Mouse (Mus musculus): ENCODE measurements around the gene Styx.
A peak's percentile ranks its signal among the peaks of the same experiment; 100 is the strongest.
"Not testable (repeated sequence)": the region's sequence is repeated elsewhere in the genome, so short reads cannot be mapped to it uniquely, and the experiment has no call there.

Styx gene

DNA sequence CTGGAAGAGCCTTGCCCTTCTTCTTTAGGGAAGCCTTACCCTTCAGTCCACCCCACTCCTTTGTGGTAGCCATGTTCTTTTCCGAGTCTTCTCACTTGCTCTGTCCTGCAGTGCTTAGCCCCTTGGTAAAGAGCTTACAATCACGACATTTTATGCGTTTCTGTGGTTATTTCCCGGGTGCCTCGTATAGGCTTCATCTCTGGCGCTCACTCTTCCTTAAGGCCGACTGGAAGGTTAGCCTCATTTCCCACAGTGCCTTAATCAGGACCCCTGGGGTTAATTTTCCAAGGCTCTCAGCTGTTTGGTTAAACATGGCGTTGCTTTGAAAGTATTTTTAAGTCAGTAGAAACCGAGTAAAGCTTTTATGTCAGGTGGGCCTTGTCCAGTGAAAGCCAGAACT lies 88.5 kb downstream of the Styx start:
- no peak for DNase-seq (ENCODE audit: low spot score)

DNA sequence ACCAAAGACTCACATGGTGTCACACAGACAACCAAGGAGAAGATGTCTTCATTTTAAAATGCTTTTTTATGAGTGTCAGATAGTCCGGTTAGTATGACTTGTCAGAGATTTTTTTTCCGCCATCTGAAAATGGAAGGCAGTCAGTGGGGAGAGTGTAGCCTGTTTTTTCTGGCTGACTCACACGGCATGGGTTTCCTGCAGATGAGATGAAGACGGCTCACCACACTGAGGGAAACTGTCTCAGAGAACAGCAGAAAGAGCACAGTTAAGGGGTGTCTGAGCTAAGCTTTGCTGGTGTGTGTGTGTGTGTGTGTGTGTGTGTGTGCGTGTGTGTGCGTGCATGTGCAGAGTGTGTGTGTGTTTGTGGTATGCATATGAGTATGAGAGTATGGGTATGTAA lies 90.4 kb downstream of the Styx start:
- no peak for DNase-seq (ENCODE audit: low spot score)

DNA sequence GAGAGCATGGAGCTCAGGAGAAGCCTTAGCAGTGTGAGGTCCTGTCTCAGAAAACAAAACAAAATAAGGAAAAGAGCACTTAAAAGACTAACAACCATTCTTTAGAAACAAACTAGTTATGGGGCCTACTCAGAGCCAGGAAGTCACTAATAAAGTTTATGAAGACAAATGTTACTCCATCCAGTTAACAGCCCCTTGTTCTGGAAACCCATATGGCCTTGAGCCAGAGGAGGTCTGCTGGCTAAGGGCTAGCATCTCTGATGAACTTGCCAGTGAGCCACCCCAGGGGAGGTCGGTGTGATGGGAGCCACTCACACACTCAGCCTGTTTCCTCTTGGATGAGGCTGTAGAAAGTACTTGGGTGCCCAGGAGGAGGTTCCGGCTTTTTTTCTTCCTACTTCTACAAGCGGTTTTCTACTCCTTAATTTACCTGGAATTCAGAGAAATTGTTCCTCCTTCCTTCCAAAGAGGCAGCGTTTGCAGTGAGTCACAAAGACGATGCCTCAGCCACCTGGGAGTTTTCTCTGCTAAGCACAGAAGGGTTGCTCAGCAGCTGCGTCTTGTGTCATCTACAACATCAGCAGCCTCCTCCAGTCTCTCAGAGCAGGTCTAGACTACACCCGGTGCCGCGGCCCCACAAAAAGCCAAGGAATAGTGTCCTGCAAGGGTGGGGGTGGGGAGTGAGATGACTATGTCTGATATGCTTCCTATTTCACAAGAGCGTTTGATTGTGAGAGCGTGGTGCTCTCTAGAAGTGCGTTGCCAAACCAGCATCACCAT lies 92.1 kb downstream of the Styx start:
- no peak for DNase-seq (ENCODE audit: low spot score)

DNA sequence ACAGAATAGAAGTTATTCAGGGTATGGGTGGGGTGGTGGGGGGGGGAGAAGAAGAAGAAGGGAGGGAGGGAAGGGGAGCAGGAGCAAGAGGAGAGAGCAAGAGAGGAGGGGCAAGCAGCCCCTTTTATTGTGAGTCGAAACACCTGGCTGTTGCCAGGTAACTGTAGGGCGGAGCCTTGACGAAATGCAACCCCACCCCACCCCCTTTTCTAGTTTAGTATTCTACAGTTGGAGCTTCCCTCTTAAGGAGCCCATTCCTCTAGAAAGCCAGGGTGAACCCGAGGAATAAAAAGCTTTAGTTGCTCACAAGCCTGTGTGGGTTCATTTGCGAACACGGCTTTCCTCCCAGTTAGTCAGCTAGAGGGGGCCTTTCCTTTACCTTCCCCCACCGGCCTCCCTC lies 94.0 kb downstream of the Styx start:
- DNase-seq (ENCODE audit: low spot score): no peak

DNA sequence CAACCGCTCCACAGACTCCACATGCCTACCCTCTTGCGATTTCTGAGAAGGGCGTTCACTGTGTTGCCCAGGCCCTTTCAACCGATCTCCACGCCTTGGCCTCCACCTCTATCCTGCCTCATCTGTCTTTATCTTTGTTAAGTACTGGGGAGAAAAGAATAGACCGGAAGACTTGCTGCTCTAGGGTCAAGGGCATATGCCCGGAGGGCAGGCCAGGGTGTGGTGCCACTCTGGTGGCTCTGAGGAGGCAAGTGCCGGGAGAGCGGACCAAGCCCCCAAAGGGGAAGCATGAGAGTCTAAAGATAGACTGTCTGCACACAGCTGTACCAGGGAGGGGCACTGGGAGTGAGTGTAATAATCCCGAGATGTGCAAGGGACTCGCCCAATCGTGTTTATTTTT lies 94.6 kb downstream of the Styx start:
- no peak for DNase-seq (ENCODE audit: low spot score)

DNA sequence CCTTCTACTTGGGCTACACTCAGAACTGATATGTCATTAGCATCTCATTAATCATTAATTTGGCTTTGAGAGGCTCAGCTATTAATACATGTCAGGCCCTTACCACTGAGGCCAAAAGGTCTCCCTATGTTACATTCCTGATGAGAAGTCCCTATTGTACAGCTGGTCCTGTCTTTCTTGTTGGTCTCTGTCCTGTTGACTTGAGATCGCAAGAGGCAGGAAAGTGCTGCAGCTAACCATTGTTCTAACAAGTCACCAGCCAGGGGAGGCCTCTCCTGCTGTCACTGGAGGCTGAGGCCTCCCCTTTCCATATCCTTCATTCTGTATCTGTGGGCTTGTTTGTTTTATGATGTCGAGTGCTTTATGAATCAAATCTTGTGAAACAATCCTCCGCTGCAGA lies 95.9 kb downstream of the Styx start:
- no peak for DNase-seq (ENCODE audit: low spot score)

DNA sequence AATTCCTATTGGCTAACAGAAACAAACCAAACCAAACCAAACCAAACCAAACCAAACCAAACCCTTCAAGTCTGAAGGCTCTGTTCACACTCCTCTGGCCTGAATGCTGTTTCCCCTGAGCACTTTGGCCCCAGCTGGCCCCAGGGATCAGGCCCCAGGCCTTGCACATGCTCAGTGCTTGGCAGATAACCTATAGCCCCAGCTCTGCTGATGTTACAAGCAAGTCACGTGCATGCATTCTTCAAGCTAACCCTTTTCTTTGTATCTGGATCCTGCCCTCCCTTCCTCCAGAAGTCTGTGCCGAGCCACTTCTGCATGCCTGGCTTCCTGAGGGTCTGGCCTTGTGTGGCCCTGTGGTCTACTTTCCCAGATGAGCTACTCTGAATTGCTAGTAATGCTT lies 100.2 kb downstream of the Styx start:
- no peak for DNase-seq (ENCODE audit: low spot score)

DNA sequence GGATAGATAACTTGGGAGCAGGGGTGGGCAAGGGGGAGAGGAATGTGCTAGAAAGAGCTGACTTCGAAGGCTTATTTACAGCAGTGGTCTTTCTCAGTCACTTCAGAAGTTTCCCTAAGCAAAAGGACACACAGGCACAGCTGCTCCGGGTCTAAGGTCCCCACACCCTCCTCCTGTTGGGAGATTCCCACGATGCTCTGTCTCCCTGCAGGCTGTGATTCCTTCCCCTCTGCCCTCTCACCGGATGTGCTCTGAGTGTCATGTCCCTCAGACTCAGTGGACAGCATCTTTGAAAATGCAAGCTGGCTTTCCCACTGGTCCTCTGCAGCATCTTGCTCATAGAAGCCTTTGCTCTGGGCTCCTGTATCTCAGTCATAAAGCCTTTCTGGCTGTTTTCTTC lies 101.3 kb downstream of the Styx start:
- DNase-seq (ENCODE audit: low spot score): no peak

DNA sequence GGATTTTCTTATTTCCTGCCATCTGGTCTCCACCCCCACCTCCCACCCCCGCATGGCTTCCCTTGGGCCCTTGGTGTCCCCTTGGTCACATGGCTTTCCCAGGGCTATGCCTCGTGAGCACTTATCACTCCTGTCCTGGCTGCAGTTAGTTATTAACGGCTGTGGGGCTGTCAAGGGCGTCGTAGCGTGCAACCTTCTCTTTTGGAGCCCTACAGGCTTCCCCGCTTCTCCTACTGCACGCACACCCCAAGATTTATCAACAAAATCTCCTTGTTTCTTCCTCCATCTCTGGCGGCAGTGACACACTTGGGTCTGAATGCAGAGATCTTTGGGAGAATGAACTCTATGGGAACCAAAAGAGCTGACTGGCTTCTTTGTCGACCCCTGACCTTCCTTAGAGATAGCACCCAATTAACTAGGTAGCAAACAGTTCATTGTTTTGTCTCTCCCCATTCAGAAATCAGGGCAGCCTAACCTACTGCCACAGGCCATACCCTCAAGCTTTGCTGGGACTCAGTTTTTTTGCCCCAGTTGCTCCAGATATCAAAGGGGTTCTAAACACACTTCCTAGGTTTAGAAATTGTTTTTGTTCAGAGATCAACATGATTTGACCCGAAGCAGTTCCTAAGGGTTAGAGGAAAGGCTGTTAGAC lies 102.1 kb downstream of the Styx start:
- DNase-seq (ENCODE audit: low spot score): no peak

DNA sequence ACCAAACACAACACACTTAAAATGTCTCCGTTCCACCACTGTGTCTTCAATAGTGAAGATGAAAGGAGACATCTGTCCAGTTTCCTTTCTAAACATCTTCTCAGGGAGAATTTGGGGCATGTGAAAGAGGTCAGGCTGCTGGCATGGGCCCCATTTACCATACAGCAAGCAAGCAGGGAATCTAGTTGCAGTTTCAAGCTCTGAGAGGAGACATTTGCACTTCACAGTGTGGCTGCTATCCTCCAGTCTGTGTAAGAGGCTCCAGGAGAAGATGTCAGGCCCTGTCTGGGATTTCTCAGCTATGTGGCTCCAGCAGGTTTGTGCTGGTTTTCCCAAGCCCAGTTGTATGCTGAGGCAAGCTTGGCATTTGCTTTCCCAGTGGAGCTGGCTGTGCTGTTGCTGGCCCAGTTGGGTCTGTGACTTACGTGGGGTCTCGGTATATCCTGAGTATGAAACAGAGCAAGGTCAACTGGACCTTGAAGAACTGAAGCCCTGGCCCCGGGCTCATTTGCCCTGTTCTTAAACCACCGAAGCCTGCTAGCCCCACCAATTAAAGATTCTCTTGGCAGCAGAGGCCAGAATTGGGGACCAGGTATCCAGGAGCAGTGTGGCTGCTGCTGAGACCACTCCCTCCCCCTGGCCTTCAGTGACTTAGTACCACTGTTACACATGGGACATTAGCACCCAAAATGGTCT lies 102.8 kb downstream of the Styx start:
- DNase-seq (ENCODE audit: low spot score): no peak

DNA sequence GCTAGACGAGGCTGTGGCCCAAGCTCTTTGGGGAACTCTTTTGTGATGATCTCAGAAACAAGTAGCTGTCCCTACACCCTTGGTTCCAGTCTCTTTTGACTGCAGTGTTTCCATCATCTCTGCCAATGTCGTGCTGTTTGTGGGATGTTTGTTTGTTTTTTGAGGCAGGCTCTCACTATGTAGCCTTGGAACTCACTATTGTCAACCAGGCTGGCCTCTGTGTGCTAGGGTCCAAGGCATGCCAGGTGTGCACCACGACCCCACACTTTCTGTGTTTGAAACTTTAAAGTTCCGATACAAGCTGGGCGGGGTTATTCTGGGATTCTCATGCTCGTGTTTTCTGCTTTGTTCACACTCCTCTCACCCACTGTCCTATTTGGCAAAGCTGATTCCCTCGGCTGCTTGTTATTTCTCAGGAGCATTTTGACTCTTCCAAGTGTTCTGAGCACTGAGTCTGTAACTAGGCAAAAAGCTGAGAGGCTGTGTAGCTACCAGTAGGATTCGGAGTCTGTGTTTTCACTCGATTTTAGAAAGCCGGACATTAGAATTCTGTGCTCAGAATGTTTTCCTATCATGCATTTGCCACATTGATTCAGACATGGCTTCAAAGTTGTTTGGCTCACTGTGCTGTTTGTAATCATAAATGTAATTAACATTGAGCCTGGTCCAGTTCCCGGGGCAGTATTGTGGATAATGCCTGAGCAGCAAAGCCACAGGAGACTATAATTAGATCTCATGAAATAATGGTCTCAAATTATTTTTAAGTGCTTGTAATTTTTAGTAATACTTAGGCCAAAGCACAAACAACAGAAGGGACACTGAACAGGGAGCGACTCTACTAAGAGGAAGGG lies 105.0 kb downstream of the Styx start:
- no peak for DNase-seq (ENCODE audit: low spot score)

DNA sequence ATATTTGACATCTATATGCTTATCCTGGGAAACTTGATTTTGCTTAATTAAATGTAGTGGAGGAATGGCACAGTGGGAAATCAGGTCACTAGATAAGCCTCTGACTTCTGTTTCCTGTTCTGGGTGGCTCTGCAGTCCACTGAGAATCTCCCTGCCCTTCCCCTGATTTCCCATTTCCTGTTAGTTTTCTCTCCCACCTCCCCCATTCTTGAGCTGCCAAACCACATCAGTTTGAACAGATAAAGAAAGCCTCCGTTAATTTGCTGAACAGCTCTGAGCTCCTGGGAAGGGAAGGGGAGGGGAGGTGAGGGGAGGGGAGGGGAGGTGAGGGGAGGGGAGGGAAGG lies 105.6 kb downstream of the Styx start:
- no peak for DNase-seq (ENCODE audit: low spot score)

DNA sequence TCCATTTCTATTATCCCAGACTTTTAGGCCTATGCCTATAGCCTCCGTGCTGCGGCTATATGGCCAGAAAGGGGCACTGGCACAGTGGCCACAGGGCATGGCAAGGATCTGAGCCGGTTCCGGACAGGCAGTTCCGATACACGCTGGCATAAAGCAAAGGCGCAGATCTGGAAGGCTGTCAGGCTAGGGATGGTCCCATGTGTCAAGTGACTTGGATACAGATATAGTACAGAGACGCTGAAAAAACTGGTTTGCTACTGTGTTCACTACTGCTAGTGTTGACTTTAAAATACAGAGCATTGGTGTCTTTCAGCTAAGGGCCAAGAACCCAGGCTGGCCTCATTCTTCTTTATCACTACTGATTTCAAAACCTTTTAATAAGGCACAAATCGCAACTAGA lies 106.1 kb downstream of the Styx start:
- peak; percentile 38 for DNase-seq (ENCODE audit: low spot score)

DNA sequence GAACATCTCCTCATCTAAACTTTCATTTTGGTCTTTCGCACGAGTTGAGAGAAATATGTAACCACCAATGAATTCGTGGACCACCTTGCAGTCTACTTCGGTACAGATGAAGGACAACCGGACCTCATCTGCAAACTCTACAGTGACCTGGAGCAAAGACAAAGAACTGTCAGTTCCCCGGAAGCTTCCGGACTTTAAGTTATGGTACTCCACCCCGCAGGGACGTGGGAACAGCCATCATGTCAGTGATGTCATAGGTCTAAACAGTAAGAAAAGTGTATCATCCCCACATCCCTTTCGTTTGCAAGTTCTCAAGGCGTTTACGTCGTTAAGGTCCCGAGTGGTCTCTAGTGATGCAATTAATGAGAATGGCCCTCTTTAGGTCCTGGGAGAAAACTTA lies 109.0 kb downstream of the Styx start:
- no peak for DNase-seq (ENCODE audit: low spot score)

DNA sequence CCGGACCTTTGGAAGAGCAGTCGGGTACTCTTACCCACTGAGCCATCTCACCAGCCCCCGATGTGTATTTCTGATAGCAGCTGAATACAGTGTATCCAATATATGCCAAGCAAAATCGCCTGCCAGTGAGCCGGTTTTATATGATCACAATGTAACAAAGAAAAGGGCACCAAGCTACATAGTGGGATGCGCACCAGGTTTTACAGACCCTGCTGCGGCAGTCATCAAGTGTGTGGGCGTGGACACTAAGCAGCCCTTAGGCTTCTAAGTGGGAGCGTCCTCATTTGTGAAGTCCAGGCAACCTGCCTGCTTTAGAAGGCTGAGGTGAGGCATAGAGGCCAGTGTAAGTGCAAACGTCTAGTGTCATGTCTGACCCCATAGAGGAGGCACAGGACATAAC lies 109.6 kb downstream of the Styx start:
- DNase-seq (ENCODE audit: low spot score): peak; percentile 65

DNA sequence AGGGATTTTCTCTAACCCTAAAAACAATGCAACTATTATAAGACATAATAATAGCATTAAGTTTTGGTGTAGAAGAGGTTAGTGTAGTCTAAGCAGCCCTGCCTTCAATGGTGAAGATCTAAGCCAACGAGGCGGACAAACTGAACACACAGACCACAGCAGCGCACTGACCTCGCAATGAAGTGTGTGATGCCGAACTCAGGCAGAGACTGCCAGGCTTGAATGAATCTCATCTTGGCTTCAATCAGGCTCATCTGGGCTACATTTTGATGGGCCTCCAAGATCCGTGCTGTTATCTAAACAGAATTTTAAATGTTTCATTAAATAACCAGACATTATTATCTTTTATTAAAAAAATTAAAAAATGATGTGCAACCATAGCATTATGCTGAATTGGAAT lies 111.1 kb downstream of the Styx start:
- no peak for DNase-seq (ENCODE audit: low spot score)

DNA sequence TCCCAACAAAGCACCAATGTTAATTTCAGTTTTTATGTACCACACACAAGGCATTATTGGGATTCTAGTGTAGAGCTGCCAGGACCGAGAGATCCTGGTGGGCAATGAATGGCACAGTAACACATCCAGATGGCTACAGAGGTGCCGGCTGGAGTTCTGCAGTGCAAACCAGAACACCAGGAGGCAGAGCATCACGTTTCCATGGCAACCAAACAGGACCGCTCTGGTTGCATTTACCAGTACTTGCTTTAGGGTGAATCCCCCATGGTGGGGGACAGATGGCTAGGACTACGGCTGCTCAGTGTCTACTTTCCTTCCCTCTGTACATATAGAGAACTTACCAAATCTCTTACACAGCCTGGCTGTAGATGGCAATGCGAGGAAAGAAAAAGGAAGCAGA lies 111.5 kb downstream of the Styx start:
- DNase-seq (ENCODE audit: low spot score): no peak

DNA sequence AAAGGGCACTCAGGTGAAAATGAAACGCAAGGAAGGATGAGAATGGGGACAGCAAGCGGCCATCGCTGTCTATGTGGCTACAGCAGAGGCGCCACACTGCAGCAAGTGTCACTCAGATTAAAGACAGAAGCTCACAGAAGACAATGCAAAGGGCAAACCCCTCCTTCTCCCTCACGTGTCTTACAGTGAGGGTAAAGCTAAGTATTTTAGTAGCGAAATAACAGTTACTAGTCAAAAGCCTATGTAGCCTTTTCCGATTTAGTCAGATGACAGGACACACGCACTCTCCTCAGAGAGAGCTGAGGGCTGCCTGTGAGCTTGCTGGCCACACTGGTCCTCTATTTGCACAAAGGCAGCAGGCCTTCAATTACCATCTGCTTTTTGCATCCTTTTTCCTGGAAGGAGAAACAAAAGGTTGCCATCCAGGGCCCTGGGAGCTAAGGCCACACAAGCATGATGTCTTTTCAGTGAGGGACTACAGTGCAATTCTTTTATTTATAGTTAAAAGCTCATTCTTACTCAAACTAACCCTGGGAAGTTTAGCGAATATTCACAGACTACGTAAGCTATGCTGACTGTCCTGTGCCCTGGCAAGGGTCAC lies 112.1 kb downstream of the Styx start:
- no peak for DNase-seq (ENCODE audit: low spot score)

DNA sequence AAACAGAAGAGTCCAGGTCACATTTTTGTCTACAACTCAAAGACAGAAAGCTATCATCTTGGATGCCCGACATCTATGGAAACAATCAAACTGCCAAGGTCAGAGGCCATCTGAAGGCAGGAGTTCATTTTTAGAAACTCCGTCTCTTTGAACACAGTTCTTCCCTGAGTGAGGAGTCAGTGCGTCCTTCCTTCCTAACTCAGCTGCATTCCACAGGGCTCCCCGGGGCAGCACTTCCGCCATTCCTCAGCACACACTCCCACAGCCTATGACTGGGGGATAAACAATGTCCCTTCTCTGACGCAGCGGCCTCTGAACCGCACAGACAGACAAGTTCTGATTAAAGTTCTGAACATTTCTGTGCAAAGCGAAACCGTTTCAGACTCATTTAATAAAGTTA lies 112.7 kb downstream of the Styx start:
- DNase-seq (ENCODE audit: low spot score): no peak

DNA sequence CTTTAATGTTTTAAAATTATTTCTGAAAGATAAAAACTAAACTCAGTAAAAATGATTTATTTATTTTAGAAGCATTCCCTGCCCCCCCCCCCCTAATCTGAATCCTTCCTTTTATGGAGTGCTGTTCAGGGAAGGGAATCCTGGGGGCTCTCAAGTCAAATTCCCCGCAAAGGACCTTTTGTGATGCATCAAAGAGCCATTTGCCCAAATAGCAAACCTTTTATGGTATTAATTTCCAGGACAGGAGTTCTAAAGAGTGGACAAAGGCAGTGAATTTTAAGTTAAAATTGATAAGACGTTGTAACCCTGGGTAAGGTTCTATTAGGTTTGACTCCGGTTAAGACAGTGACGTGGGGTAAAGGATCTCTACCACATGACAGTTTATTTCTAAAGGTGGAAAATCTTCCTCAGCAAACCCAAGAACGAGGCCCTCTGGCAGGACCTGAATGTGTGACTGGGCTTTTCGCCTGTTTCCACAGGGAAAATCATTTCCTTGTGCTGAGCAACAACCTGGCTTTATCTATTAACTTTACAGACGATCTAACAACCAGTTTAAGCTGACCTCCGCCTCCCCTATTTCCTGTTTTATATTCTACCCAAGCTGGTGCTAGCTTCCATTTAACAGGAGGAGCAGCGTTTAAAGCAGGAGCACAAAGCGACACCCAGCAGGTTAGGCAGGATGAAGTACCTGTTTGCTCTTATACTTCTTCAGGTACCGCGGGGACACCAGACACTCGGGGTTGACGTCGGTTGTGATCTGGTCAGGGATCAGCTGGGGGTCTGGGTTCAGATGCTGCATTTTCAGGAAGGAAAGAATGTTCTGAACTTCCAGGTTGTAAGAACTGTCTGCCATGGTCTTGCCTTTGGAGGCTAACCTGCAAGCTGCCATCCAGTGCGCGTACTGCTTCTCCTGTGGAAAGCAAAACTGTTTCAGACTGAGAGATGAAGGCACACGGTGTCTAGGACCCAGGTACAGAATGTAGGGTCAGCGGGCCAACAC lies 113.4 kb downstream of the Styx start:
- DNase-seq (ENCODE audit: low spot score): no peak

DNA sequence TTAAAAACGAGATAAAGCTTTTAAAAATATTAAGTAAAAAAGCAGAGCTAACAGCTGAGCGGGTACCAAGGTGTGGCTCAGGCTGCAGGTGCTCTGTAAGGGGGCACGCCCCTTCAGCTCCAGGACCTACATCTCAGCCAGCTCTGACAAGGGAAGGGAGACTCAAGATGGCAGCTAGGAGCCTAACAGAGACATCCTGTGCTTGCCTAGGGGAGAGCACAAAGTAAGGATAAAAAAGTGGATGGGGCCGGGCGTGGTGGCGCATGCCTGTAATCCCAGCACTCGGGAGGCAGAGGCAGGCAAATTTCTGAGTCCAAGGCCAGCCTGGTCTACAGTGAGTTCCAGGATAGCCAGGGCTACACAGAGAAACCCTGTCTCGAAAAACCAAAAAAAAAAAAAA lies 115.5 kb downstream of the Styx start:
- not testable (repeated sequence) for DNase-seq (ENCODE audit: low spot score)
